Mouse (Mus musculus): ENCODE measurements around the gene Rpap3.

DNA sequence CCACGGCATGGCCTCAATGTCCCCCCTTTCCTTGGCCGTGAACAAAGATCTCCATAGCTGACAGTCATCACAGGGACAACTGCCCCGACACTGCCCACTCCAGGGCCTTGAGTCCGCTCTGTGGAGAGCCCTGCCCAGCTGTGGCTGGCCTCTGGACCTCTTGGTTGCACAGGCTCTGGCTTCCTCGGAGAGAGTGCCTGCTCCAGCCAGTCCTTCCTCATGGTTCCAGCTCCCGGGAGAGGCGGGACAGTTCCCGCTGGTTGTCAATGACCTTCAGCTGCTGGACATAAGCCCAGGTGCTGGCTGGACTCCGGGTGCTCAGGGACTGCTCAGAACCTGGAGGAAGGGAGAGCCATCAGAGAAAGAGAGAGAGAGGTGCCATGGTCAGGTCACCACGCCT, 39.7 kb upstream of the Rpap3 start:
- TF ChIP-seq CTCF (IDR thresholded peaks at IDR 0.05; ENCODE audit: borderline replicate concordance, insufficient read depth, low read length), result no peak
- TF ChIP-seq POLR2A (IDR thresholded peaks at IDR 0.05; ENCODE audit: low read depth, low read length), result no peak
